Mouse (Mus musculus): ENCODE results near the gene Elane.

DNA sequence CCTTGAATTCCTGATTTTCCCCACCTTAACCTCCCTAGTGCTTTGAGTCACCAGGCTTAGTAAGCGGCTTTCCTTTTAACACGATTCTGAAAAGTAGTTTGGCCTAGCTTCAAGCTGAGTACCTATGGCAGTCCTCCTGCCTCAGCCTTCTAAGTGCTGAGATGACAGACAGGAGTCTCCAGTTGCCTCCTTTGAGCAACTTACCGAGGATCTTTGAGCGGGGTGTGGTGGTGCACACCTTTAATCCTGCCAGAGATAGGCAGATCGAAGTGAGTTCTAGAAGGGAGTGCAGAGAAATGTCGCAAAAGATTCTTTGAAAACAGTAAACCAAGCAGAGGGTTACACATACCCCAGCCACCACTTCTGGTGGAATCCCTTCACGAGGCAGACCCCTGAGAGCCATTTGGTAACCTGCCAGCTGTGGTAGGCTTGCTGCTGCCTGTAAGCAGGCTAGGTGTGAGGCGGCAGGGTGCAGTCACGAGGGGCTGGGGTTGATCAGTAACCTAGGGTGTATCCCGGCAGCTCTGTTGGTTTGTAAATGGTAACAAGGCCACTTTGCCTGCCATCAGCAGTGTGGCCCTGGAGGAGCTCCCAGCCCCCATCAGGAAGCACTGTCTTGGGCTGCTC, 30.4 kb upstream of the Elane start:
- no peak for TF ChIP-seq POLR2A (IDR thresholded peaks at IDR 0.05; ENCODE audit: borderline replicate concordance, control insufficient read depth, low read depth, low read length)
- no peak for TF ChIP-seq CTCF (IDR thresholded peaks at IDR 0.05; ENCODE audit: control insufficient read depth, insufficient read depth, low read length)
